Mouse (Mus musculus): ENCODE measurements around the gene Dpagt1.
"Not testable (repeated sequence)": the region's sequence is repeated elsewhere in the genome, so short reads cannot be mapped to it uniquely, and the experiment has no call there.

The Dpagt1 gene

GRCm38 (mm10) chr9:44337436-44338169 is 11.8 kb downstream of the Dpagt1 start:
- DNase-seq (ENCODE audit: low spot score), result no peak

- DNase-seq (ENCODE audit: low spot score), result no peak
Measured at GRCm38 (mm10) chr9:44338574-44338973, 12.8 kb downstream of the Dpagt1 start.

DNA sequence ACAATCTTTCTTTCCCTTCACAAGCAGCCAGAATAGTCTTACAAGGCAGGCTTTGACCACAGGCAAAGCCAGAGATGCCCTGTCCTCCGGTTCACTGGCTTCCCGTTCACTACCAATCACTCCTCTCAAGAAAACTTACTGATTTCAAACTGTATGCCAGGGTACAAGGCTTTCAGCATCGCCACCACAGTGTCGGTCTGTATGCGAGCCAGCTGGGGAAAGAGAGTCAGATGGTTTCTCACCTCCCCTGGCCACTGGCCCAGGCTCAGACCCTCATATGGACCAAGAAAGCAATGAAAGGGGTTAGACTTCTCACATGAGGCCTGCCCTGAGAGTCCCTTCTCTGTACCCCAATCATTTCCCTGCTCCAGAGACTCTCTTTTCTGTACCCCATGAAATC is 15.7 kb downstream of the Dpagt1 start:
- DNase-seq (ENCODE audit: low spot score), result no peak

DNA sequence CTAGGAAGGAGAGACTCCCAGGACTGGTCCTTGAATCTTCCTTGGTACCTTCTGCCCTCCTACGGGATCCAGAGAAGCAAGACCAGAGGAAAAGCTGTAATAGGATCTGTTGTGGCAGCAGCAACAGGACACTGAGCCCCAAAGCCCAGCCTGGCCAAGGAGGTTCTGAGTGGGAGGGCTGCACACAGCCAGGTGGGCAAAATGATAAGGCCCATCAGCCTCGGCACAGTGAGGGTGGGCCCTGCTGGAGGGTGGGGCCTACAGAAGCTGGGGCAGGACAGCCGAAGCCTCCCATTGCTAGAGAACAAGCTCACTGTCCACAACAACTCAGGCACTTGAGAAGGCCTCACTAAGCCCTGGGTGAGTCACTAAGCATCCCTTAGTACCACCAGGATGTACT is 16.4 kb downstream of the Dpagt1 start:
- DNase-seq (ENCODE audit: low spot score), result no peak

- no peak for DNase-seq (ENCODE audit: low spot score)
Measured at GRCm38 (mm10) chr9:44342605-44343004, 16.8 kb downstream of the Dpagt1 start.

DNA sequence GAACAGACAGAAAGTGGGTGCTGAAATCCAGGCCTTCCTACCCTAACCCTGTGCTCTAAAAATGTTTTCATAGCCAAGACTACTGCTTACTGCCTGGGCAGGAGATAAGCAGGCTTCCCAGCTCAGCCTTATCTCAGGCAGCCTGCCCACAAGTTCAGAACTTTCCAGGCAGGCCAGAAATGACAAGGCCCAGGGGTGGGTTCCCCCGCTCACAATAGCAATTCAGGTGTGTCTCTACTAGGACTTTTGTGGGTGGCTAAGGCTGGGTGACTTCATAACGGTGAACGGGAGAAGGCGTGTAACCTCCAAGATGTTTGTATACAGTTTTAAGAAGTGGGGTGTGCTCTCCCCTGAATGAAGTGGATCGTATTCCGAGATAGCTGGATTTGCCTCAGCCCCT is 17.5 kb downstream of the Dpagt1 start:
- no peak for DNase-seq (ENCODE audit: low spot score)

- DNase-seq (ENCODE audit: low spot score), result peak; percentile 79
Measured at GRCm38 (mm10) chr9:44343781-44344421, 18.1 kb downstream of the Dpagt1 start, which contains the start of gene Hmbs. TSS of gene Hmbs (minus strand) at chr9:44344228.

DNA sequence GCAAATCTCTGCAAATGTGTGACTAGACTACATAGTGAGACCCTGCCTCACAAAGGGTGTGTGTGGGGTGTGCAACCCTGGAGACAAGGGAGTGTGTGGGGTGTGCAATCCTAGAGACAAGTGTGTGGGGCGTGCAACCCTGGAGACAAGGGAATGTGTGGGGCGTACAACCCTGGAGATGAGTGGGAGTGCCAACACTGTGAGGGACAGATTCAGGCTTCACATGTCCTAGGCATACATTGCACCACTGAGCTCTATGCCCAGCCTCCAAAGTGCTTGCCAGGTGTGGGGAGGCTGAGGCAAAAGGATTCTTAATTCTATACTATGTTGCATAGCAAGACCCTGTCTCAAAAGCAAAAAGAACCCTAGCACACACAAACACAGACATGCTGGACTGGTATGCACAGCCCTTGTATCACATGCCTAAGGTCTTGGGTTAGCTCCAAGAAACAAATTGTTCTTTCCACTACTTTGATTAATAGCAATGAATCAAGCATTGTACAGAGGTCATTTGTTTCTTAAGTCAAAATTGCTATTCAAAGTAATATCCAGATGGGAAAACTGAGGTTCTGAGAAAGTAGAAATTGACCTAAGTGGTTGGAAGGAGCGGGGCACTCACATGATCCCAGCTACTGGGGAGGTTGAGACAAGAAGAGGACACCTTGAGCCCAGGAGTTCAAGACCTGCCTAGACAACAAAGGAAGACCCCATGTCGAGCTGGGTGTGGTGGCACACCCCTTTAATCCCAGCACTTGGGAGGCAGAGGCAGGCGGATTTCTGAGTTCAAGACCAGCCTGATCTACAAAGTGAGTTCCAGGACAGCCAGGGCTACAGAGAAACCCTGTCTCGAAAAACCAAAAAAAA is 20.0 kb downstream of the Dpagt1 start:
- no peak for DNase-seq (ENCODE audit: low spot score)

GRCm38 (mm10) chr9:44347166-44347565 is 21.3 kb downstream of the Dpagt1 start:
- DNase-seq (ENCODE audit: low spot score), result no peak

- DNase-seq (ENCODE audit: low spot score), result no peak
Measured at GRCm38 (mm10) chr9:44347621-44348020, 21.8 kb downstream of the Dpagt1 start.

DNA sequence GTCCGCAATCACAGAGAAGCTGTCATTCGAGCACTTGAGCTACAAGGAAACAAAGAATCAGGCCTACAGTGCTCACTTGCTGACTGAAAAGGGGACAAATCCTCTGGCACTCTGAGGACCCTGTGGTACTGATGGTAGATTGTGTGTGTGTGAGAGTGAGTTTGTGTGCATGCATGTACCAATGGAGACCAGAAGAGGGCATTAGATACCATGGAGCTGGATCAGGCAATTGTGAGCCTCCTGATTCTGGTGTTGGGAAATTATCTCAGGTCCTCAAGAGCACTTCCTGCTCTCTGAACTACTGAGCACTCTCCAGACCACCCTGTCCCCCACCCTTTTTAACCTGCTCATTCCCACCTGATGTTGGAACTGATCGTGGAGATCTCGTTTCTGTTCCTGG is 22.7 kb downstream of the Dpagt1 start:
- no peak for DNase-seq (ENCODE audit: low spot score)

- DNase-seq (ENCODE audit: low spot score), result no peak
Measured at GRCm38 (mm10) chr9:44351396-44351795, 25.6 kb downstream of the Dpagt1 start.

DNA sequence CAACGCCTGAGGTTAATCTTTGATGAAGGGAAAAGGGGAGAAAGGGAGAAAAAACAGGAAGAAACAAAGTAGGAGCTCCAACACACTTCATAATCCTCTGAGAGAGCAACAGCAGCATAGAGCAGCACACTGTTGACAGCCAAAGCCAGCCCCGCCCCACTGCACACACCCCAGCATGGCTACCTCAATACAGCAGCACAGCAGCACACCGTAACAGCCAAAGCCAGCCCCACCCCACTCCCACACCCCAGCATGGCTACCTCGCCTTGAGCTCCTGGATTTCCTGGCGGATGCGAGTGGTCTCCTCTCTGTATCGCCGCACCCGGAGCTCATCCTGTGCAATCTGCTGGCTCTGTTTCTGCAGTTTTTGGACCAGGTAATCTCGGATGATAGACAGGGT is 26.5 kb downstream of the Dpagt1 start:
- DNase-seq (ENCODE audit: low spot score), result no peak

- DNase-seq (ENCODE audit: low spot score), result no peak
Measured at GRCm38 (mm10) chr9:44353142-44353541, 27.3 kb downstream of the Dpagt1 start.

DNA sequence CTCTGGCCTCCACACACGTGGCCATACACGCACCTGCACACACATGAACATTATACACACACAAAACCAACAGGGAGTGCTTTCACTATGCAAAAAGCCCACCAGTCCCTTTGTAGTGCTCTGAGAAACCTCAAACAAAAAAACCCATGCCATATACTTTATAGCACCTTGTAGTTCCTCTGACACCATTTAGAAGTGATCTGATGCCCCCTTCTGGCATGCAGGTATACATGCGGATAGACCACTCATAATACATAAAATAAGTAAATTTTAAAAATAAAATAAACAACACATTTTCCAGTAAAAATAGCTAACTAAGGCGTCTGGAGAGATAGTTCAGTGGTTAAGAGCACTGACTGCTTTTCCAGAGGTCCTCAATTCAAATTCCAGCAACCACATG is 31.4 kb downstream of the Dpagt1 start:
- no peak for DNase-seq (ENCODE audit: low spot score)

- peak; percentile 95 for DNase-seq (ENCODE audit: low spot score)
Measured at GRCm38 (mm10) chr9:44361190-44361917, 35.5 kb downstream of the Dpagt1 start, which contains the start of gene Vps11. TSS of gene Vps11 (minus strand) at chr9:44361670.

- DNase-seq (ENCODE audit: low spot score), result not testable (repeated sequence)
Measured at GRCm38 (mm10) chr9:44361931-44362330, 36.1 kb downstream of the Dpagt1 start.

DNA sequence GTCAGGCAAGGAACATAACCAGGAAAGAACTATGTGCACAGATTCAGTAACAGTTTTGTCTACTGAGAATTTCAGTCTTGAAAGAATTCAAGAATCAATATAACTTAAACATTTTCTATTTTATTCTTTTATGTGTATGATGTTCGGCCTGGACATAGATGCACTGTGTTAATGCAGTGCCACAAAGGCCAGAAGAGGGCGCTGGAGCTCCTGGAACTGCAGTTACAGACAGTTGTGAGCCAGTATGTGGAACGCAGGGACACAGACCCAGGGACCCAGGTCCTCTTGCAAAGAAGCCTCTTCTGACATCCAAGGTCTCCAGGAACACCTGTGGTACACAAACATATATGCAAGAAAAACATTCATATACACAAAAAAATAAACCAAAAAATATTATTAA is 38.7 kb downstream of the Dpagt1 start:
- DNase-seq (ENCODE audit: low spot score), result no peak

DNA sequence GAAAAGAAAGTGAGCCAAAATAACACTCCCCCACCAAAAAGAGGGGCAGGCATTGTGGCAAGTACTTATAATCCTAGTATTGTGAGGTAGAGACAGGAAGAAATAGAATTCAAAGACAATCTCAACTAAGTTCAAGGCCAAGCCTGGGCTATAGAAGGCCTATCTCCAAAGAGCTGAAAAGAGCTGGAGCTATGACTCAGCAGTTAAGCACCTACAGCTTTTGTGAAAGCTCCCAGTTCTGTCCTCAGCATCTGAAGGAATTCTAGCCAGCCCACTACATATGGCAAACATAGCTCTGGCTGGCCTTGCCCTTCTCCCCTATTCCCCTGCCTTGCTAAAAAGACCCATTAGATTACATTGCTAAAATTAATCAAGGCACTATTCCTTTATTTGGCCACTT is 47.6 kb downstream of the Dpagt1 start:
- no peak for DNase-seq (ENCODE audit: low spot score)

DNA sequence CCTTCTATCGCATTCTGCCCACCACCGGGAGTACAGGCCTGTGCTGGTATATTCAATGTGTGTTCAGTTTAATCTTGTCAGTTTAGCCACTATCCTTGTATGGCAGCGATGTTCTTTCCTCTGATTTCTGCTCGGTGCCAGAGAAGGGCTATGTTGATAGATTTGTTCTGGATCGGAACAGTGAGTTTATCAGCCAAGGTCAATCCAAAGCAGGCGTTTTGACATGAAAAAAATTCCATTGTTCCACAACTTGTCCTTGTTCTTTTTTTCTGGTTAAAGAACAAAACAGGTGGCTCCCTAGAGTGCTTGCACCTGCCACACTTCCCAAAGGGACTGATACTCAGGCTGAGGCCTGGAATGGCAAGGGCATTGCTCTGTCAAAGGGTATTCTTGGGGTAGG is 50.3 kb downstream of the Dpagt1 start:
- DNase-seq (ENCODE audit: low spot score), result no peak

DNA sequence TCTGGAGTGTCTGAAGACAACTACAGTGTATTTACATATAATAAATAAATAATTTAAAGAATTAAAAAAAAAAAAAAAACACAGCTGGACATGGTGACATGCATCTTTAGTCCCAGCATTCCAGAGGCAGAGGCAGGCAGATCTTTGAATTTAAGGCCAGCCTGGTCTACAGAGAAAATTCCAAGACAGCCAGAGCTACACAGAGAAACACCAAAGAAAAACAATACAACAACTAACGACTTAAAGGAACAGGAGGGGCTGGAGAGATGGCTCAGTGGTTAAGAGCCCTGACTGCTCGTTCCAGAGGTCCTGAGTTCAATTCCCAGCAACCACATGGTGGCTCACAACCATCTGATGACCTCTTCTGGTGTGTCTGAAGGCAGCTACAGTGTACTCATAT is 51.5 kb downstream of the Dpagt1 start:
- not testable (repeated sequence) for DNase-seq (ENCODE audit: low spot score)

GRCm38 (mm10) chr9:44378153-44378730 is 52.4 kb downstream of the Dpagt1 start:
- DNase-seq (ENCODE audit: low spot score), result no peak

All from ovary, postnatal 10 days (tissue).